Mouse (Mus musculus): ENCODE results near the gene Cracr2b. TPM values are rescaled to one million over a fixed set of nuclear protein-coding genes. Genes with fewer than 3 reads are reported as not detected.

The Cracr2b gene
- polyA plus RNA-seq, 1 experiment from 2014 or later, result 17.5 TPM

Other genes with a start within 250 kb of the Cracr2b start
- 1.3 and 1.4 TPM in 2 replicates for gene Lmntd2, start 247.0 kb upstream of the Cracr2b start, polyA plus RNA-seq (2016; fragmentation: Nextera tagmentation; extraction: Ambion mirVana)
- 12.9 and 16.2 TPM in 2 replicates for gene Rassf7, start 245.2 kb upstream of the Cracr2b start, polyA plus RNA-seq (2016; fragmentation: Nextera tagmentation; extraction: Ambion mirVana)
- gene Phrf1, start 232.3 kb upstream of the Cracr2b start, polyA plus RNA-seq (2016; fragmentation: Nextera tagmentation; extraction: Ambion mirVana), result 56.4 and 59.3 TPM in 2 replicates
- gene Irf7, start 194.6 kb upstream of the Cracr2b start, polyA plus RNA-seq (2016; fragmentation: Nextera tagmentation; extraction: Ambion mirVana), result 1.1 and 1.7 TPM in 2 replicates
- not detected in 2 replicates for gene Cdhr5, start 184.3 kb upstream of the Cracr2b start, polyA plus RNA-seq (2016; fragmentation: Nextera tagmentation; extraction: Ambion mirVana)
- gene Sct, start 182.0 kb upstream of the Cracr2b start, polyA plus RNA-seq (2016; fragmentation: Nextera tagmentation; extraction: Ambion mirVana), result 0.64 TPM in 1 of 2 replicates, not detected in the other
- gene Drd4, start 169.1 kb upstream of the Cracr2b start, polyA plus RNA-seq (2016; fragmentation: Nextera tagmentation; extraction: Ambion mirVana), result 0.06 and 0.15 TPM in 2 replicates
- gene Deaf1, start 133.4 kb upstream of the Cracr2b start, polyA plus RNA-seq (2016; fragmentation: Nextera tagmentation; extraction: Ambion mirVana), result 34.3 and 35.6 TPM in 2 replicates
- gene Tmem80, start 133.4 kb upstream of the Cracr2b start, polyA plus RNA-seq (2016; fragmentation: Nextera tagmentation; extraction: Ambion mirVana), result 37.4 and 40.1 TPM in 2 replicates
- 0.73 and 1.3 TPM in 2 replicates for gene Eps8l2, start 122.2 kb upstream of the Cracr2b start, polyA plus RNA-seq (2016; fragmentation: Nextera tagmentation; extraction: Ambion mirVana)
- 276 and 284 TPM in 2 replicates for gene Taldo1, start 68.9 kb upstream of the Cracr2b start, polyA plus RNA-seq (2016; fragmentation: Nextera tagmentation; extraction: Ambion mirVana)
- gene Gatd1, start 47.0 kb upstream of the Cracr2b start, polyA plus RNA-seq (2016; fragmentation: Nextera tagmentation; extraction: Ambion mirVana), result 25.5 and 26.7 TPM in 2 replicates
- 13.9 and 14.6 TPM in 2 replicates for gene Cend1, start 31.6 kb upstream of the Cracr2b start, polyA plus RNA-seq (2016; fragmentation: Nextera tagmentation; extraction: Ambion mirVana)
- 19.3 and 20.7 TPM in 2 replicates for gene Slc25a22, start 23.2 kb upstream of the Cracr2b start, polyA plus RNA-seq (2016; fragmentation: Nextera tagmentation; extraction: Ambion mirVana)
- gene Pidd1, start 17.1 kb upstream of the Cracr2b start, polyA plus RNA-seq (2016; fragmentation: Nextera tagmentation; extraction: Ambion mirVana), result 12.0 and 14.3 TPM in 2 replicates
- gene Rplp2, start 13.7 kb upstream of the Cracr2b start, polyA plus RNA-seq (2016; fragmentation: Nextera tagmentation; extraction: Ambion mirVana), result 867 and 941 TPM in 2 replicates
- 42.3 and 43.3 TPM in 2 replicates for gene Pnpla2, start 5.9 kb upstream of the Cracr2b start, polyA plus RNA-seq (2016; fragmentation: Nextera tagmentation; extraction: Ambion mirVana)
- 27.4 and 30.6 TPM in 2 replicates for gene Cd151, start 6.3 kb downstream of the Cracr2b start, polyA plus RNA-seq (2016; fragmentation: Nextera tagmentation; extraction: Ambion mirVana)
- gene Polr2l, start 14.0 kb downstream of the Cracr2b start, polyA plus RNA-seq (2016; fragmentation: Nextera tagmentation; extraction: Ambion mirVana), result 60.7 and 64.7 TPM in 2 replicates
- gene Tspan4, start 14.1 kb downstream of the Cracr2b start, polyA plus RNA-seq (2016; fragmentation: Nextera tagmentation; extraction: Ambion mirVana), result 57.5 and 57.6 TPM in 2 replicates
- 35.9 and 38.6 TPM in 2 replicates for gene Chid1, start 78.8 kb downstream of the Cracr2b start, polyA plus RNA-seq (2016; fragmentation: Nextera tagmentation; extraction: Ambion mirVana)
- gene Ap2a2, start 101.1 kb downstream of the Cracr2b start, polyA plus RNA-seq (2016; fragmentation: Nextera tagmentation; extraction: Ambion mirVana), result 70.2 and 70.7 TPM in 2 replicates
- gene Muc6, start 194.2 kb downstream of the Cracr2b start, polyA plus RNA-seq (2016; fragmentation: Nextera tagmentation; extraction: Ambion mirVana), result 0.06 and 0.11 TPM in 2 replicates
- gene Muc2, start 229.2 kb downstream of the Cracr2b start, polyA plus RNA-seq (2016; fragmentation: Nextera tagmentation; extraction: Ambion mirVana), result 0.31 and 0.51 TPM in 2 replicates

Measured in heart, embryonic 12.5 days (tissue).